Mouse (Mus musculus): Measurements from ENCODE around the gene Slc35c2. TPM values are rescaled to one million over a fixed set of nuclear protein-coding genes. Genes with fewer than 3 reads are reported as not detected.

Slc35c2 gene
- polyA plus RNA-seq, 1 experiment from 2014 or later = 56.3 TPM

DNA sequence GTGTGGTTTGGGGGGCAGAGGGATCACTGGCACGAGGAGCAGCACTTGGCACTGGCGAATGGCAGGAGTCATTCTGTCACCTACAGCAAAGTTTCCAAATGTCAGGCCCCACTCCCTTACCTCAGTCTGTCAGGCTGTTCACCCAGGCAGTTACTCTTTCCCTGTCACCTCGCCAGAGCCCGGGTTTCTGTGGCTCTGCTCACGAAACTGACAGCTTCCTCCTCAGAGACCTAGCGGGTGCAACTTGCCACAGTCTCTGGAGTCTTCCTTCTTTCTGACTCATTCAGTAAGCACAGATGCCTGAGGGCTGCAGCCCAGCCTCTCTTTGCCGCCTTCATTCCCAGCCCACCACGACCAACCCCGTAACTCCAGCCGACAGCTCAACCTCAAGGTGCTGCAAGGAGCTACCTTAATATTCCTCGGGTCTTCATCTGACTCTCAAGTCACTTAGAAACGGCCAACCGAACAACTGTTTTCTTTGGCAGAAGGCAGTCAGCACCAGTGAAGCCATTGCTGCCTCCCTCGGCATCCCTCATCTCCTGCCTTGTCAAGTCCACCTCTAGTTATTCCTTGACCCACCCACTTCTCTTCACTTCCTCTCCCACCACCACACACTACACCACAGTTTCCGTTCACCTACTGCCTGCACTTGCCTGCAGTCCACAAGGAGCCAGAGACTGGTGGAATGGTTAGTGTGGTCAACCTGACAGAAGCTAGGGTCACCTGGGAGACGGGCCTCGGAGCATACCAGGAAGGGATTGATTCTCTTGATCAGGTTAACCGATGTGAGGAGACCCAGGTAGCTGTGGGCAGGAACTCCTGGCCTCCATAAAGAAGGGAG, 1.1 kb downstream of the Slc35c2 start:
- peak overlapping the region; percentile 66; the same call in 1 of the 2 replicates for H3K27ac ChIP-seq
- no peaks in the 10 kb centered on the region for H3K27me3 ChIP-seq
- peaks cover 22% of the 10 kb centered on the region for H3K4me1 ChIP-seq
- peak overlapping the region; percentile 68 for H3K4me3 ChIP-seq
- peak overlapping the region; percentile 89 for H3K4me2 ChIP-seq (replicated peaks)
- peak overlapping the region; percentile 77 for H3K9ac ChIP-seq
- peaks cover 41% of the 10 kb centered on the region for H3K36me3 ChIP-seq
- 66% methylated on average over 18 of the region's 18 CpGs for WGBS
- no peak for ATAC-seq (ENCODE audit: low FRiP score, low read depth)
- H3K9me3 ChIP-seq = no peaks in the 10 kb centered on the region

DNA sequence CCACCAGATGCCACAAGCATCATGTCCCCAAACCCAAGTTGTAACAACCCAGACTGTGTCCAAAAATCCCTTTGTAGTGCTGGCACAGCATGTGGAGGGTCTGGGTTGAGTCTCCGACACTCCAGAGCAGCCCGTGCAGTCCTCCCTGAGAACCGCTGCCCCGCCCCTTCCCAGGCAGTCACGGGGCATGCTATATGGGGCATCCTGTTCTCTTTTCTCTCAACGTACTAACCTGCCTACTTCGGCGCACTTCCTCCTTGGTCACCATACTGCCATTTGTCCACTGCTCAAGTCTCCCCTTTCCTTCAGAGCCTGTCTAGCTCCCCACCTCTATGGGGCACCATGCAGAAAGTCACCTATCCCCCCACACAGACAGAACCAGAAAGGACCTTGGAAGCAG, 2.0 kb downstream of the Slc35c2 start:
- Histone ChIP-seq H3K9ac (peak overlapping the region; percentile 6; the same call in 1 of the 2 replicates), H3K4me3 (no peak overlapping the region), H3K36me3 (peaks cover 40% of the 10 kb centered on the region), H3K4me2 (replicated peaks) (no peak overlapping the region), H3K4me1 (peaks cover 22% of the 10 kb centered on the region), H3K27me3 (no peaks in the 10 kb centered on the region), H3K9me3 (no peaks in the 10 kb centered on the region), H3K27ac (no peak overlapping the region)
- ATAC-seq (ENCODE audit: low FRiP score, low read depth) = no peak
- WGBS = 87% methylated on average over 8 of the region's 8 CpGs

DNA sequence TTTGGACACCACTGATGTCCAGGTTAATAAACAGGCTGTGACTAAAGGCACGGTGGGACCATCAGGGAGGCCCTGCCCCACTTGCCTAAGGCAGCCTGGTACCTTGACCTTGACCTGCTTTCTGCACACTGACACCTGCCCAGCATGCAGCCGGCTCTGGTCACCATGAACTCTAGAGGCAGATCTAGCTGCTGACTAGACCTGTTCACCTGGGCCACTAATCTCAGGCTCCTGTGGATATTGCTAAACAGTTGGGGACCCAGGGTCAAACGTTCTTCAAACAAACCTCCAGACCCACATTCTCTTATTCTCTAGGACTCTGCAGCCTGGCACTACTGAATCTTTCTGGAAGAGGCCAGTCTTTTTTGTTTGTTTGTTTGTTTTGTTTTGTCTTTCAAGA, 2.6 kb downstream of the Slc35c2 start:
- ATAC-seq (ENCODE audit: low FRiP score, low read depth) = no peak
- no peak overlapping the region for H3K9ac ChIP-seq
- WGBS = 79% methylated on average over 3 of the region's 3 CpGs
- no peaks in the 10 kb centered on the region for H3K9me3 ChIP-seq
- H3K36me3 ChIP-seq = peaks cover 40% of the 10 kb centered on the region
- peaks cover 22% of the 10 kb centered on the region for H3K4me1 ChIP-seq
- H3K27me3 ChIP-seq = no peaks in the 10 kb centered on the region
- no peak overlapping the region for H3K4me2 ChIP-seq (replicated peaks)
- H3K4me3 ChIP-seq = no peak overlapping the region
- no peak overlapping the region for H3K27ac ChIP-seq

DNA sequence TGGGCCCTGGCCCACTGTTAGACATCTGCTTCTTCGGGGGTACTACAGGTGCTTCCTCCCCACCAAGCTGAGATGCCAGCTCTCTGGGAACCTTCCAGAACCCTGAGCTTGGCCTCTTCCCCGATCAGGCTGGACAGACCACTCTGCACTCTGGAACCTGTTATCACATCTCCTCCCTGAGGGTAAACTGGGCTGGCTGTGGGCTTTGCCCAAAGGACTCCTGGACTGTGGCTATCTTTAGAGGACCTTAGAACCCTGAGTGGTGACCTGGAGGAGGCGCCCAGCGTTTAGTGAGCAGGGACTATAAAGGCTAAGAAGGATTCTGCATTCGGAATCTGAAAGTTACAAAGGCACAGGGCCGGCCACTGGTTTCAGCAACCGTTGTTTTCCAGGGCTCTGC, 3.3 kb downstream of the Slc35c2 start:
- WGBS = 87% methylated on average over 7 of the region's 7 CpGs
- Histone ChIP-seq H3K36me3 (peaks cover 39% of the 10 kb centered on the region), H3K4me3 (no peak overlapping the region), H3K4me1 (peaks cover 22% of the 10 kb centered on the region), H3K27me3 (no peaks in the 10 kb centered on the region), H3K9ac (no peak overlapping the region), H3K27ac (no peak overlapping the region), H3K9me3 (no peaks in the 10 kb centered on the region), H3K4me2 (replicated peaks) (no peak overlapping the region)
- no peak for ATAC-seq (ENCODE audit: low FRiP score, low read depth)

DNA sequence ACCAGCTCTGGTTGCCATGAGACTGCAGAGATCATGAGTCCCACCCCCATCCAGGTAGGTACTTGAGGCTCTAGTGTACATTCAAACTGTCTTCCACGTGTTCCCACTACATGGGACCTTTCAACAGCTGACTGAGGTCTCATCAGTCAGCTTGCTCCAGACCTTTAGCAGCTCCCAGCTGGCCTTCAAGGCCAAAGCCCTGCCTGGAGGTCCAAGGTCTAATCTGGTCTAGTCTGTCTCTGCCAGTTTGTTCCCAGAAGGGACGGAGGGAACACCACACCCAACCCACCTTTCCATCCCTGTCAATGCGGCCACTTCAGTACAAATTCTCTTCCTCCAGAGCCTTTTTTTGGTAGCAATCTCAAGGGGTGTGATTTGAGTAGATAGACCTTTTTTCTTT, 4.0 kb downstream of the Slc35c2 start:
- Histone ChIP-seq H3K4me1 (peaks cover 19% of the 10 kb centered on the region), H3K9me3 (no peaks in the 10 kb centered on the region), H3K27ac (no peak overlapping the region), H3K4me2 (replicated peaks) (no peak overlapping the region), H3K36me3 (peaks cover 38% of the 10 kb centered on the region), H3K27me3 (no peaks in the 10 kb centered on the region), H3K9ac (no peak overlapping the region), H3K4me3 (no peak overlapping the region)
- ATAC-seq (ENCODE audit: low FRiP score, low read depth) = no peak
- 89% methylated on average over 3 of the region's 3 CpGs for WGBS

DNA sequence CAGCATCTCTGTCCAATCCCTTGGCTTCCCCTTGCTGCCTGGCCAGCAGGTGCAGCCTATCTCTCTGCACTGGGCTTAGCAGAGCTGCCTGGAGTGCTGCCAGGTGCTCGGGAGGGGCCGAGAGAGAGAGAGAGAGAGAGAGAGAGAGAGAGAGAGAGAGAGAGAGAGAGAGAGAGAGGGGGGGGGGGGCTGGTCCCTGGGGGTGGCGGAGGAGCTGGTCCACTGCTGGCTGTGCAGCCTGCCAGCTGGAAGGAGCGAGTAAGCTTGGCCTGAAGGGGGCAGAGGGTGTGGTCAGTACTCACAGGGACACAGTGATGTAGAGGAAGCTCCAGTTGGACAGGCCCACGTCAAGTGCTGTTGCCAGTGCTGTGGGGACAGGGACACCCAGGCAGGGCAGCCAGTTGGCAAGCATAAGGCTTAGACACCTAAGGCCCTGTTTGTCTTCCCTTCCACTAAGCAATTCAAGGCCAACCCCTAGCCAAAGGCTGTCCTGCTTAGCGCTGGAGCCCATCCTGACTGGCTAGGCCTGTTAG, 5.8 kb downstream of the Slc35c2 start:
- H3K4me3 ChIP-seq = no peak overlapping the region
- no peaks in the 10 kb centered on the region for H3K9me3 ChIP-seq
- no peak overlapping the region for H3K9ac ChIP-seq
- H3K4me2 ChIP-seq (replicated peaks) = no peak overlapping the region
- peaks cover 9% of the 10 kb centered on the region for H3K4me1 ChIP-seq
- 56% methylated on average over 5 of the region's 6 CpGs for WGBS
- H3K27me3 ChIP-seq = no peaks in the 10 kb centered on the region
- no peak overlapping the region for H3K27ac ChIP-seq
- no peak for ATAC-seq (ENCODE audit: low FRiP score, low read depth)
- peaks cover 54% of the 10 kb centered on the region for H3K36me3 ChIP-seq

DNA sequence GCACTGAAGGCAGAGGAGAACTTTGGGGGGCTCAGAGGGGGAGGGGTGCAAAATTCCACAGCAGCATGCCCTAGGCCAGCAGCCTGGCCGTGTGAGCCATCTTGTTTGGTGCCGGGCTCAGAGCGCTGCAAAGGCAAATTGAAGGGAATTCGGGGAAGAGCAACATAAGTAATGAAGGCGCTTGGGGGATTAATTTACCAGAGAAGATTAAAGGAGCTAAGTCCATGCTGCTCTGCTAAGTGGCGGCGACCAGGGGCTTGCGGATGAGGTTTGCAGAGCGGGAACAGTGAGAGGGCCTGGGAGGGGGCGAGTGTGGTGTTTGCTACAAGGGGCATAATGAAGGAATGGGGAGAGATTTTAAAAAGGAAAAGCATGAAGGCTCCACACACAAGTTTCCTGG, 8.3 kb downstream of the Slc35c2 start:
- Histone ChIP-seq H3K4me3 (no peak overlapping the region), H3K36me3 (peaks cover 59% of the 10 kb centered on the region), H3K9ac (no peak overlapping the region), H3K27ac (no peak overlapping the region), H3K4me2 (replicated peaks) (no peak overlapping the region), H3K9me3 (no peaks in the 10 kb centered on the region), H3K27me3 (no peaks in the 10 kb centered on the region), H3K4me1 (peaks cover 15% of the 10 kb centered on the region)
- 53% methylated on average over 10 of the region's 10 CpGs for WGBS
- no peak for ATAC-seq (ENCODE audit: low FRiP score, low read depth)

DNA sequence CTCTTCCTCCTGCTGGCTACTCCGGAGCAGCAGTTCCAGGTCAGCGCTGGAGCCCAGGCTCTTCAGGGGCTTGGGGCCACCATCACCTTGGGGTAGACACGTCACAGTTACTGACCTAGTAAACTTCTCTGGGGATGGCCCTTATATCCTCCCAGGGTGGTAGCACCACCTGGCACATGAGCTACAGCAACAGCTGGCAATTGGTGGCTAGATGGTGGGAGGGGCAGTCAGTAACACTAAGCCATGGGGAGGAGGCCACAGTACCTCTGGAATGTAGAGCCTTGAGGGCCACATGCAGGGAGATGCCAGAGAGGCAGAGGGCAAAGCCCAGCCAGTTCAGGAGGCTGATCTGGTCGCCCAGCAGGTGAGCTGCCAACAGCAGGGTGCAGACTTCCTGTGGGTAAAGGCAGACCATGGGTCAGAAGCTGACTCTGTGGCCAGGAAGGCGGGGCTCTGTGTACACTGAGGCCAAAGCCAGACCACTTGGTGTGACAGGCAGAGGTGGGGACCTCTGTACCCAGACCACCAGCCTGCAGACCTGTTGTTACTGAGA, 10.4 kb downstream of the Slc35c2 start:
- no peak overlapping the region for H3K9ac ChIP-seq
- H3K4me2 ChIP-seq (replicated peaks) = no peak overlapping the region
- H3K4me3 ChIP-seq = no peak overlapping the region
- WGBS = 77% methylated on average over 5 of the region's 5 CpGs
- H3K27me3 ChIP-seq = peaks cover 5% of the 10 kb centered on the region; the same call in 1 of the 2 replicates
- peaks cover 46% of the 10 kb centered on the region for H3K36me3 ChIP-seq
- H3K9me3 ChIP-seq = no peaks in the 10 kb centered on the region
- ATAC-seq (ENCODE audit: low FRiP score, low read depth) = no peak
- H3K27ac ChIP-seq = no peak overlapping the region
- H3K4me1 ChIP-seq = peaks cover 15% of the 10 kb centered on the region

DNA sequence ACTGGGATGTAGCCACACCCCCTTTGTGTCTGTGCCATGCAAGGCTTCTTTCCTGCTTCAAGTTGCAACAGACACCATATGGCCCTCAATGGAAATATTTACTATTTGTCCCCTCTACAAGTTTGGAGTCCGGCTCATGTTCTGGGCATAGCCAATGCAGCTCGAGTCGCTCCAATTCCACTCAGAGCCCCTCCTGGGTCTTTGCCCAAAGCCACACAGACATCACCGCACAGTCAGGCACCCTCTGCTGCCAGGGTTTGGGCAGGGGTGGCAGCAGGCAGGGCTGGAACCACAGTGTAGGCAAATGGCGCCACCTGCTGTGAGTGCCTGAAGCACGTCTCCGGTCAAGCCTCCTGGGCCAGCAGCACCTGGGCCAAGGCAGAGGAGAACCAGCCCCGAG, 11.8 kb downstream of the Slc35c2 start:
- Histone ChIP-seq H3K27ac (no peak overlapping the region), H3K36me3 (peaks cover 34% of the 10 kb centered on the region), H3K27me3 (peaks cover 16% of the 10 kb centered on the region), H3K4me2 (replicated peaks) (no peak overlapping the region), H3K4me1 (peaks cover 22% of the 10 kb centered on the region), H3K9me3 (no peaks in the 10 kb centered on the region), H3K9ac (no peak overlapping the region), H3K4me3 (no peak overlapping the region)
- ATAC-seq (ENCODE audit: low FRiP score, low read depth) = 0 out of 2 replicates have a peak, but pooled peaks have one; percentile 21
- WGBS = 23% methylated on average over 8 of the region's 8 CpGs

DNA sequence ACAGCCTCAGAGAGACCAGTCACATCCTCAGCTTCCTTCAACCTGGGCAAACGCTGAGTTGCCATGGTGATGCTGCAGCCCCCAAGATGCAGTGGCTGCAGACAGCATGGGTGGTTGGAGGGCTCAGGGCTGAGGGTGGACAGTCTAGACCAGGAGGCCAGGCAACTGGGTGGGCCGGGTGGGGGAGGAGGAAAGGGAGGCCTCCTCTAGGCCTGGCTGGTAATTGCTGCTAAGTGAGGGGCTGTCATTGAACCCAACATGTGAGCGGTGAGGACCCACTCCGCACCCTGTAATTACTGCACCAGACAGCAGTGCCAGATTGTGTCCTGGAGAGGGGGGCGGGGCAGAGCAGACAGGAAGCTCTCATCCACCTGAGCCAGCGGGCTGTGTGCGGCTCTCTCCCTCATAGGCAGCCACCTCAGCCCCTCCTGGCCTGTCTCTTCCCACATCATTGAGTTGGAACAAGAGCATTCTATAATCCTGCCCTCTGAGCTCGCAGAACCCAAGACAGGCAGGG, 12.5 kb downstream of the Slc35c2 start:
- peak; percentile 44; the same call in 1 of the 2 replicates for ATAC-seq (ENCODE audit: low FRiP score, low read depth)
- peaks cover 28% of the 10 kb centered on the region for H3K36me3 ChIP-seq
- H3K27ac ChIP-seq = no peak overlapping the region
- H3K9me3 ChIP-seq = no peaks in the 10 kb centered on the region
- H3K4me2 ChIP-seq (replicated peaks) = no peak overlapping the region
- H3K4me3 ChIP-seq = no peak overlapping the region
- 21% methylated on average over 8 of the region's 8 CpGs for WGBS
- H3K9ac ChIP-seq = no peak overlapping the region
- H3K27me3 ChIP-seq = peaks cover 16% of the 10 kb centered on the region
- peaks cover 24% of the 10 kb centered on the region for H3K4me1 ChIP-seq

DNA sequence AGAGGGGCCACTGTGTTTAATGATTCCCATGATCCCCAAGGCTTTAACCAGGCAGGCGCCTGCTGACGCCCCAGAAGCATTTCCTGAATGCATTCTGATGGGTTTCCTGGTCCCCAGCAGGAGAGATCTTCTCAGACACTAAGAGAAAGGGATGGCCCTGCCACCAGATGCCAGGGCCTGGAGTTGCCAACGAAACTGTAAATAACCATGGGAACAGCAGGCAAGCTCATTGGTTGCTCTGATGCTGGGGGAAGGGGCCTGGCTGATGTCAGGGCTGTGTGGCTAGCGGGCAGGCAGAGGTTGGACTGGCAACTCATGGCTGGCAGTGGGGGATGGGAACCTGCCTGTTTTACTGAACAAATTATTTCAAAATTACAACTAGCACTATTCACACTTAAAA, 14.1 kb downstream of the Slc35c2 start:
- H3K4me2 ChIP-seq (replicated peaks) = no peak overlapping the region
- H3K27me3 ChIP-seq = peaks cover 21% of the 10 kb centered on the region
- no peak for ATAC-seq (ENCODE audit: low FRiP score, low read depth)
- no peak overlapping the region for H3K27ac ChIP-seq
- peaks cover 21% of the 10 kb centered on the region for H3K36me3 ChIP-seq
- no peak overlapping the region for H3K4me3 ChIP-seq
- no peaks in the 10 kb centered on the region for H3K9me3 ChIP-seq
- H3K4me1 ChIP-seq = peaks cover 24% of the 10 kb centered on the region
- no peak overlapping the region for H3K9ac ChIP-seq
- WGBS = 41% methylated on average over 4 of the region's 4 CpGs

DNA sequence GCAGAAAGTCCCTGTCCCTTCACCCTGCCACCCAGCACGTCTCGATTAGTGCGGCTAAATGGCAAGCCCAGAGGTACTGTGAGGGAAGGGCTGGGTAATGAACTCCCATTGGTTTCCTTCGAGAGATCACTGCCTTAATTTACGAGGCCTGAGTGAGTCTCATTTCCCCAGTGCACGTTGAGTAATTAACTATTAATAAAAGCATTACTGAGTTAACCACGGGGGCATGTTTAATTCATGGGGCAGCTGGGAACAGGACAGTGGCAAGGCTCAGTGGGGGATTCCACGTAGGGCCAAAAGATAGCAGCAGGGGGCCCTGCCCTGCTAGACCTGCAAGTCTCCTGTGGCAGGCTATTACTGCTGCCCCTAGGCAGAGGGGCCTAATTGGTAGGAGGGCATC, 16.3 kb downstream of the Slc35c2 start:
- ATAC-seq (ENCODE audit: low FRiP score, low read depth) = no peak
- Histone ChIP-seq H3K9me3 (no peaks in the 10 kb centered on the region), H3K36me3 (no peaks in the 10 kb centered on the region), H3K4me2 (replicated peaks) (no peak overlapping the region), H3K4me3 (no peak overlapping the region), H3K27me3 (peaks cover 37% of the 10 kb centered on the region), H3K4me1 (peaks cover 24% of the 10 kb centered on the region), H3K27ac (no peak overlapping the region), H3K9ac (no peak overlapping the region)
- WGBS = 9% methylated on average over 8 of the region's 8 CpGs
